Mouse (Mus musculus) E14TG2a.4 (cell line): ENCODE data around the gene Adssl1.
A peak's percentile ranks its signal among the peaks of the same experiment; 100 is the strongest.

Experiments used
- CTCF ChIP-seq: conservative IDR thresholded peaks from 2 replicates; pipeline ENCODE4 v1.5.1; 2014; ENCODE audit warnings: low read length
- NANOG ChIP-seq: IDR thresholded peaks from 2 replicates; pipeline ENCODE4 v1.6.1; 2014; ENCODE audit warnings: borderline replicate concordance, low read length, mixed read lengths

GRCm38 (mm10) chr12:112659109-112659508 lies 39.3 kb downstream of the Adssl1 start:
- TF ChIP-seq CTCF (peak; percentile 44; the same call in 1 of the 2 replicates), NANOG (no peak)
